Mouse (Mus musculus): Measurements from ENCODE around the gene Ccdc87. TPM values are rescaled to one million over a fixed set of nuclear protein-coding genes. Genes with fewer than 3 reads are reported as not detected.

Gene Ccdc87
- total and polyA plus RNA-seq, 3 experiments, result not detected

GRCm38 (mm10) chr19:4842611-4843010 lies 3.4 kb downstream of the Ccdc87 start:
- Histone ChIP-seq H3K27me3 (replicated peaks) (peaks cover 57% of the 10 kb centered on the region), H3K27ac (ENCODE audit: insufficient read depth, low read depth) (no peak overlapping the region)
- in situ Hi-C loops (cut with MboI; ENCODE audit: low pct_ligation_motif_present, low pct_unique_long_range_greater_than_20kb, low sequenced_read_pairs), result loop anchor here (5.0 kb wide), 1 partner anchor 85 kb away; the partner anchor contains the start of gene Rbm4b

DNA sequence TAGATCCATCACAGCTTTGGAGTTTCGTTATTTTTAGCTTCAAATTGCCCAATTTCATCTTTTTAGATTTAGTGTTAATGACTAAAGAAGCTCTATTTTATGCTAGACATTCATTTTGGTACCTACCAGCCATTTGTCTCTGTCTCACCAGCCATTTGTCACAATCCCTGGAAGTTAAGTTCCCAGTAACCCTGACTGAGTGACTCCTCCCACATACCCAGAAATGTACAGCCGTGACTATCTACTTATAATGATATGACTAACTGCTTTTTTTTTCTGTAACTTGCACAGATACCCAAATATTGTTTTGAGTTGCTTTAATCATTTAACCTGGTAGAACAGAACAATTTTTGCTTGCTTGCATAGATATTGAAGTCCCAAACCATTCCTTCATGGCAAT lies 6.7 kb downstream of the Ccdc87 start:
- H3K9me3 ChIP-seq (replicated peaks; ENCODE audit: low read length), result no peaks in the 10 kb centered on the region
- no peak overlapping the region for H3K27ac ChIP-seq (ENCODE audit: insufficient read depth, low read depth)
- H3K36me3 ChIP-seq (replicated peaks in 1 of 2; ENCODE audit: control insufficient read depth in 1 of 2, insufficient read depth in 1 of 2, low read length in 1 of 2), result no peaks in the 10 kb centered on the region
- no peaks in the 10 kb centered on the region for H3K79me2 ChIP-seq (replicated peaks; ENCODE audit: control insufficient read depth, extremely low read depth, insufficient read depth, poor library complexity, severe bottlenecking)
- dilution Hi-C loops (cut with MboI; ENCODE audit: extremely low pct_ligation_motif_present, extremely low pct_unique_long_range_greater_than_20kb, low sequenced_read_pairs) (no loop called here), in situ Hi-C loops (cut with MboI; ENCODE audit: low pct_ligation_motif_present, low pct_unique_long_range_greater_than_20kb, low sequenced_read_pairs) (no loop called here)
- no peak overlapping the region for H3K4me3 ChIP-seq (replicated peaks in 1 of 3; ENCODE audit: low read depth in 2 of 3, low read length in 2 of 3, poor library complexity in 1 of 3)
- no peaks in the 10 kb centered on the region for H3K4me1 ChIP-seq (ENCODE audit: control insufficient read depth in 1 of 2, insufficient read depth in 2 of 2)
- no peak overlapping the region for H3K9ac ChIP-seq (ENCODE audit: insufficient read depth, low read depth)
- DNase-seq (ENCODE audit: extremely low read depth), result no peak
- TF ChIP-seq ZKSCAN1 (IDR thresholded peaks at IDR 0.05; ENCODE audit: borderline replicate concordance, low read depth, low read length) (no peak), ETS1 (conservative IDR thresholded peaks at IDR 0.05; ENCODE audit: low read depth, low read length) (no peak), SIN3A (IDR thresholded peaks at IDR 0.05; ENCODE audit: low read length) (no peak), CHD2 (IDR thresholded peaks at IDR 0.05; ENCODE audit: low read length) (no peak), IRF4 (IDR thresholded peaks at IDR 0.05; ENCODE audit: low read depth, low read length) (no peak)
- H3K4me2 ChIP-seq (ENCODE audit: insufficient read depth, low read depth, poor library complexity, severe bottlenecking), result no peak overlapping the region
- peaks cover 59% of the 10 kb centered on the region for H3K27me3 ChIP-seq (replicated peaks)

More at GRCm38 (mm10) chr19:4842611-4843010, 3.4 kb downstream of the Ccdc87 start:
- H3K4me3 ChIP-seq (replicated peaks in 1 of 3; ENCODE audit: low read depth in 2 of 3, low read length in 2 of 3, poor library complexity in 1 of 3), result no peak overlapping the region
- TF ChIP-seq KAT2A (IDR thresholded peaks at IDR 0.05; ENCODE audit: insufficient replicate concordance, low read length) (no peak), RAD21 (IDR thresholded peaks at IDR 0.05; ENCODE audit: low read depth, low read length) (no peak), ELF1 (IDR thresholded peaks at IDR 0.05; ENCODE audit: low read depth, low read length) (no peak), PAX5 (IDR thresholded peaks at IDR 0.05; ENCODE audit: low read length) (no peak), MAFK (IDR thresholded peaks at IDR 0.05; ENCODE audit: insufficient replicate concordance, low read length) (no peak), USF1 (IDR thresholded peaks at IDR 0.05; ENCODE audit: low read depth, low read length) (no peak), ZMIZ1 (IDR thresholded peaks at IDR 0.05; ENCODE audit: low read depth, low read length) (no peak), MAX (IDR thresholded peaks at IDR 0.05; ENCODE audit: low read length) (no peak), JUN (IDR thresholded peaks at IDR 0.05; ENCODE audit: insufficient read depth, low read depth, low read length) (no peak), HCFC1 (IDR thresholded peaks at IDR 0.05; ENCODE audit: low read depth, low read length) (no peak), NRF1 (IDR thresholded peaks at IDR 0.05; ENCODE audit: low read depth, low read length) (no peak), IRF4 (IDR thresholded peaks at IDR 0.05; ENCODE audit: low read depth, low read length) (no peak), ZKSCAN1 (IDR thresholded peaks at IDR 0.05; ENCODE audit: borderline replicate concordance, low read depth, low read length) (no peak), ZC3H11A (IDR thresholded peaks at IDR 0.05; ENCODE audit: low read depth, low read length) (no peak), UBTF (IDR thresholded peaks at IDR 0.05; ENCODE audit: low read depth, low read length) (no peak), CHD1 (IDR thresholded peaks at IDR 0.05; ENCODE audit: low read depth, low read length) (no peak), GABPA (IDR thresholded peaks at IDR 0.05; ENCODE audit: insufficient replicate concordance, low read depth, low read length) (no peak), POLR2AphosphoS2 (IDR thresholded peaks at IDR 0.05; ENCODE audit: low read depth, low read length) (no peak), MAZ (IDR thresholded peaks at IDR 0.05; ENCODE audit: low read depth, low read length) (no peak), EP300 (IDR thresholded peaks at IDR 0.05; ENCODE audit: low read length) (no peak)
- H3K4me1 ChIP-seq (ENCODE audit: control insufficient read depth in 1 of 2, insufficient read depth in 2 of 2), result peaks cover 6 to 18% of the 10 kb centered on the region in 2 experiments; a peak in 3 of 4 replicates
- H3K9ac ChIP-seq (ENCODE audit: insufficient read depth, low read depth), result no peak overlapping the region
- H3K9me3 ChIP-seq (replicated peaks; ENCODE audit: low read length), result no peaks in the 10 kb centered on the region
- no peaks in the 10 kb centered on the region for H3K36me3 ChIP-seq (replicated peaks in 1 of 2; ENCODE audit: control insufficient read depth in 1 of 2, insufficient read depth in 1 of 2, low read length in 1 of 2)
- H3K79me2 ChIP-seq (replicated peaks; ENCODE audit: control insufficient read depth, extremely low read depth, insufficient read depth, poor library complexity, severe bottlenecking), result no peaks in the 10 kb centered on the region
- dilution Hi-C loops (cut with MboI; ENCODE audit: extremely low pct_ligation_motif_present, extremely low pct_unique_long_range_greater_than_20kb, low sequenced_read_pairs), result no loop called here
- DNase-seq (ENCODE audit: extremely low read depth), result no peak
- H3K4me2 ChIP-seq (ENCODE audit: insufficient read depth, low read depth, poor library complexity, severe bottlenecking), result no peak overlapping the region

Measured in CH12.LX (cell line).